Mouse (Mus musculus) right cerebral cortex, postnatal 10 days (tissue): ENCODE measurements around the gene Gpt2.
A peak's percentile ranks its signal among the peaks of the same experiment; 100 is the strongest.

Experiments used
- DNase-seq, 2 experiments: peaks; one replicate each; pipeline ENCODE4 v3.0.0; 2021; ENCODE audit warnings: low spot score in 2 of 2

Gpt2 gene

DNA sequence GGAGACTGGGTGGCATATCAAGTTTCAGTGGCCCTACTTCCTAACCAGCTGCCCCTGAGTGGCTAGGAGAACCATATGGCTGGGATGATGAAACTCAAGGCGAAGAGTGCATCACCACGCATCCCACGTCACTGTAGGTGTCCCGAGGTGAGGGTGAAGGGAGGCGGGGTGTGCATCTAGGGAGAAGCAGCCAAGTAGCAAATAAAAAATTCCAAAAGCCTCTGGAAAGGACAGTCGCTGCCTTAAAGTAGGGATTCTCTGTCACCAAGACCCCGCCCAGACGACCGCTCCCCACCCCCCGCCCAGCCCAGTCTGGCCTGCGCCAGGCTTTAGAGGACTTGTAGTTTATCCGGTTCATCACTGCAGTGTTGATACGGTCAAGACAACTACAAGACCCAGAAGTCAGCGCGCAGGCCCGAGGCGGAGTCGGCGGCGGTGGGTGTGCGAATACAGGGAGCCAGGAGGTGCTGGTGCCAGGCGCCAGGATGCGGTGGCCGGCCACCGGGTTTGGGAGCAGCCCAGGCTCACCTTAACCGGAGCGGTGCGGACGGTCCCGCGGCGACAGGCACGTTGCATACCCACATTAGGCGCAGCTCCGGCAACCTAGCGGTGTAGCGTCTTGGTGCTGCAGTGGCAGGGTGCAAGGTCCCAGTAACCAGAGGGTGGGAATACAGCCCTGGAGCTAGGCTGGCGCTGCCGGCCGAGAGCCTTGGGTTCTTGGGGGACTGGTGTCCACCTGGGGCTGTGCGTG, at the start of gene Gpt2:
TSS of gene Gpt2 (plus strand) at position 452 of the 751 bp plus-strand sequence.
- DNase-seq, result peak; percentile 97 to 98

- DNase-seq, result no peak
Measured at GRCm38 (mm10) chr8:85444092-85444491, 48.3 kb upstream of the Gpt2 start.

DNA sequence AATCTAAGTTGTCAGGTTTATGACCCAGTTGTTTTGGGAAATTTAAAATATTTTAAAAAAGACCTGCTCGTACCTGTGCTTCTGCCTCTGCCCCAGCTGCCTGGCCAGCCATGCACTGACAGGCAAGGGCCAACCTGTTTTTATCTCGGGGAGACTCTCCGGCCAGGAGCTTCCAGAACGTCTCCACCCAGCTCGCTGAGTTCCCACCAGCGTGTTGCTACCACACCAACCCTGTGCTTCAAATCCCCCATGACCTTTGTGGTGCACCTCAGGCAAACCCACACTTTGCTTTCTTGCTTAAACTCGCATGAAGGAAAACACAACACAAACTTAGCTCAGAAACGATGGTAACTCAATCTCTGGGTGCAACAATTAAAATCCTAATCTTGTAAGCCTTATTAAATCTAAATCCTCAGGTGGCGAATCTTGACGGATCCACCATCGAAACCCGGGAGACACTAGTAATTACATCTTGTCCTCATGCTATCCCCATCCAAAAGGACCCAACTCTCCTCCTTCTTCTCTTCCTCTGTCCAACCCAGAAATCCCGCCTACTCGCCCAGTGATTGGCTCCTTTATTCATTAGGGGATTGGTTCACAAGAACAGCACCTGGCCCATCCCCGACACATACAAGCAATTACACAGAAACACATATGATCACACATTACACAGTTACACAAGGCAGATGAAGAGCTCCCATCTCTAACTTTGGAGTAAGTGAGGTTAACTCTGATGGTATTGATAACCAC, 46.3 kb upstream of the Gpt2 start:
- no peak for DNase-seq

DNA sequence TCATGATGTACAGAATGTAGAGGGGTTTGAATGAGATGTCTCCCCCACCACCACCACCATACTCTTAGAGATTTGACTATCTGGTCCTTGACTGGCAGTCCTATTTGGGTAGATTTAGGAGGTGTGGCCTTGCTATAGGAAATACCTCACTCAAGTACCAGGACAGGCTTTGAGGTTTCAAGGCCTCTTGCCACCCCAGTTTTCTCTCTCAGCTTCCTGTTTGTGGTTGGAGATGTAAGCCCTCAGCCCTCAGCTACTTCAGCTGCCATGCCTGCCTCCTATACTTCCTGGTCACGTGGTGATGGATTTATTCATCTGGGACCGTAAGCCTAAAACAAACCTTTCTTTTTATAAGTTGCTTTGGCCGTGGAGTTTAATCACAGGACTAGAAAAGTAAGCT, 42.0 kb upstream of the Gpt2 start:
- DNase-seq, result no peak

GRCm38 (mm10) chr8:85452328-85452727, 40.0 kb upstream of the Gpt2 start:
- peak; percentile 32 to 67 for DNase-seq

DNA sequence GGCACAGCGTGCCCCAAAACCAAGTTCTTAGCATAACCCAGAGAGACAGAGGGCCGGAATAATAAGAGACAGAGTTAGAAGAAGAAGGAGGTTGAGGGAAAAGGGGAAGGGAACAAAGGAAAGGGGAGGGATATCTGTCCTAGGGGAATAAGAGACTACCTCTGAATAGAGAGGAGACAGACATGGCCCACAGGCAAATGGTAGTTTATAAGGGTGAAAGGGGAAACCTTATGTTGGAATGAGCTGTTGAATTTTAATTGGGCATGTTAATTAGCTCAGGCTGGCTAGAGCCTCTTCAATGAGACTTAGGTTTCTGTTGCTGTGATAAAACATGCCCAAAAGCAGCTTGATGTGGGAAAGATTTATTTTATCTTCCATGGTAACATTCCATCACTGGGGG, 39.1 kb upstream of the Gpt2 start:
- no peak for DNase-seq

DNA sequence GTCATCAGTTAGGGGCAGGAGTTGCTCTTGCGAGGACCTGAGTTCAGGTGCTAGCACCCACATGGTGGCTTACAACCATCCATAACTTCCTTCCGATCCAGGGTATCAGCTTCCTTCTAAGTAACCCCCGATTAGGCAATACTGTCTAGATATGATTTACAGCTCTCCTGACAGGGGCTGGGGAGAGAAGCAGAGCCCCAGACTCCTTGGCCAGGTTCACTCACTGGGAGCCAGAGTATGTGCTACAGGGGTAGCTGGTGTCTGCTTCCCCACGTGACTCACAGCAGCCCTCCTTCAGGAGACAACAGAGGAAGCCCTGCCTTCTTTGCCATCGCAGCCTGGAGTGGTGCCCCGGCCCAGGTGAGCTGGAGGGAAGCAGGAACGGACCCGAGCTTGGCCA, 37.6 kb upstream of the Gpt2 start:
- DNase-seq, result no peak

GRCm38 (mm10) chr8:85456536-85456935, 35.8 kb upstream of the Gpt2 start:
- peak; percentile 67 to 85 for DNase-seq

DNA sequence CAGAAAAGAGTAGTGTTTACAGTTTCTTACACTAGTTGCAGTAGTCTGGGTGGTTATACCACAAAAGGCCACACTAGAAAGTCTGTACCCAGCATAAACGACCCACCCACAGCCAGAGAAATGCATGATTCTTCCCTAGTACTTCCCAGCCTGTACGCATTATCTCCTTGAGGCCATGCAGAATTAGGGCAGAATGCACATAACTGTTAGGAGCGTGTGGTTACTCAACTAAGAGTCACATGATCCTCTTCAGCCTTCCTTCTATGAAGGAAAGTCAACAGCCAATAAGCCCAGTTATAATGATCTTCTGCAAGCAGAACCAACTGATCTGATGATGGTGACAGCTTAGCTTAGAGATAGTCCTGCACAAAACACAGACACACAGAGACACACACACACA, 32.8 kb upstream of the Gpt2 start:
- DNase-seq, result no peak

GRCm38 (mm10) chr8:85460804-85461203, 31.6 kb upstream of the Gpt2 start:
- peak in 1 of 2 experiments; percentile 38 for DNase-seq

GRCm38 (mm10) chr8:85461377-85461776, 31.0 kb upstream of the Gpt2 start:
- no peak for DNase-seq

DNA sequence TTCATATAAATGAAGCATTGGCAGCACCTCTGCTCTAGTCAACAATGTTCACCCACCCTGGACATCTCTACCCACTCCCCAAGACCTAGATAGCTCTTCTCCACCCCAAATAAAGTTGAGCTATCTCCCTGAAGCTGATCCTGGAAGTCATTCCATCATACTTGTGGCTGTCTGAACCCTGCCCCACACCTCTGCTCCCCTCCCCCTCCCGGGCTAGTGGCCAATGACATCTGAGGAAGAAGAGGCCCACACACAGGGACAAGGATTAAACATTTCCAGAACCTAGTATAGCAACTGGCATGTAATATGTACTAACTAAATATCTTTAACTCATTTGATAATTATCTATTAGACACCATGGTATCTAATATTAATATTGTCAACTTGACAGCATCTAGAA, 29.9 kb upstream of the Gpt2 start:
- no peak for DNase-seq

- no peak for DNase-seq
Measured at GRCm38 (mm10) chr8:85464316-85464715, 28.1 kb upstream of the Gpt2 start.

- DNase-seq, result no peak
Measured at GRCm38 (mm10) chr8:85466056-85466455, 26.3 kb upstream of the Gpt2 start.

DNA sequence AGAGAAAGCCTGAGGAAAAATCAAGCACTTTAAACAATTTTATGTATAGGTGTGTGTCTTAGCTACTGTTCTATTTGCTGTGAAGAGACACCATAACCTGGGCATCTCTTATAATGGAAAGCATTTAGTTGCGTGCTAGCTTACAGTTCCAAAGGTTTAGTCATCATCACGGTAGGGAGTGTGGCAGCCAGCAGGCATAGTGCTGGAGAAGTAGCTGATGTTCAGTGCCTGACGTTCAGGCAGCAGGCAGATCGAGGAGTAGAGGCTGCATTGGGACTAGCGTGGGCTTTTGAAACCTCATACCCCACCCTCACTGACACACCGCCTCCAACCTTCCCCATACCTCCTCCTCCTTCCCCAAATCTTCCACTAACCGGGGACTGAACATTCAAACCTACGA, 21.6 kb upstream of the Gpt2 start:
- no peak for DNase-seq

DNA sequence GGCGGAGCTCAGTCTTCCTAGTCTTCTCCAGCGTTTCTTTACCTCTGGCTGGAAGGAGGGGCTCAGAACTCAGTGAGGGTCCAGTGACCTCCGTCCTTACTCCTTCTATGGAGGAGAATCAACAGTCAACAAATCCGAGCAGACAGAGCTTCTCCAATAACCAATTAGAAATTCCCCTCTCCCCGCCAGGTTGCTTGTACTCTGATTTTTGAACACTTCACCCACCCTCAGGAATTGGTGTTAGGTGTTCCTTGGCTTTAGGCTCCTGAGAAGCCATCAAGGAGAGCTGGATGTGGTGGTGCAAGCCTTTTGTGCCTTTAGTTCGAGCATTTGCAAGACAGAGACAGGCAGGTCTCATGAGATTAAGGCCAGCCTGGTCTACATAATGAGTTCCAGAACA, 19.6 kb upstream of the Gpt2 start:
- no peak for DNase-seq

DNA sequence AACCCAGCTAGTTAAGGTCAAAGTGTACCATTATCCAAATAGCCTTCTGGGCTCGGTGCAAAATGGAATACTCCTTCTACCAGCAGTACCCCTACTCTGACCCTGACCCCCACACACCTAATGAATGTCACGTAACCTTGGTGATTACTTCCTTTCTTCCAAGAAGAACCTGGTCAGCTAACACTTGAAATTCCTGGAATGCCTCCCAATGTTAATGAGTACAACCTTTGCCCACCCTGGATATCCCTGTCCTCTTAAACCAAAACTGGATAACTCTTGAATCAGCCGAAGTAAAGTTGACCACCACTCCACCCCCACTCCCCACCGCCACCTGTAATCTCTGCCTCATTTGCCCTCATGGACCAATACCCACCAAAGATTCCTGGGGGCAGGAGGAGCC, 19.1 kb upstream of the Gpt2 start:
- no peak for DNase-seq

- DNase-seq, result no peak
Measured at GRCm38 (mm10) chr8:85474924-85475323, 17.5 kb upstream of the Gpt2 start.

DNA sequence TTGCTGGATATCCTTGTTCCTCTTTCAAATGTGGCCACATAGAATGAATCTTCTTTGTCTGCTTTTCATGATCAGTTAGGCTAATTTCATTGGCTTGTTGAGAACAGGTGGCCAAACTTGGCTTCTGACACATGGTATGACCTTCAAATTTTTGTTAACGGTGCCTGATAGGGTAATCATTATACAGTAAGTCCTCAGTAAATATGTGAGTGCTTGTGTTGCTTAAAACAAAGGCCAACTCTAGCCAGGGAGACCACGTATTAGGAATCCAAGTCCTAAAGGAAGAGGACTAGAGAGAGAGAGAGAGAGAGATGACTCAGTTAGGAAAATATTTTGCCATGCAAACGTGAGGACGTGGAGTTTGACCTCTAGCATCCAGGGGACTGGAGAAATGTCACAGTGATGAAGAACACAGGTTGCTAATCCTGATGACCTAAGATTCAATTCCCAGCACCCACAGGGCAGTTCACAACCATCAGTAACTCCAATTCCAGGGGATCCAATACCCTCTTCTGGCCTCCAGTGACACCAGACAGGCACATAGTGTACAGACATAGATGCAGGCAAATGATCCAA, 15.3 kb upstream of the Gpt2 start:
- no peak for DNase-seq

- DNase-seq, result no peak
Measured at GRCm38 (mm10) chr8:85478397-85478796, 14.0 kb upstream of the Gpt2 start.

- no peak for DNase-seq
Measured at GRCm38 (mm10) chr8:85479710-85480109, 12.7 kb upstream of the Gpt2 start.

GRCm38 (mm10) chr8:85481900-85482299, 10.5 kb upstream of the Gpt2 start:
- DNase-seq, result peak; percentile 48 to 63

DNA sequence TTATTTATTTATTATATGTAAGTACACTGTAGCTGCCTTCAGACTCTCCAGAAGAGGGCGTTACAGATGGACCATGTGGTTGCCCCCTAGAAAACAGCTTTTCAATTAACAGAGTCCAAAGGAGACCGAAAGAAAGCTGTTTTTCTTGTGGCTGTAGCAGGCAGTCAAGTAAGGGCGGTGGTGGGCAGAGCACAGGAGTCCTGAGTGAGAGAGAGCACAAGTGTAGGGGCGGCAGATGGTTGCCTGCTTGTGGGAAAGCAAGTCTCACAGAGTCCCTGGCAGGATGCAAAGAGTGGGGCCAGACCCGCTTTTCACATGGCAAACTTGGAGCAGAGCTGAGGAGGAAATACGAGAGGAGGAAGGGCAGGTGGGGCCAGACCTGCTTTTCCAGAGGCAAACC, 9.9 kb upstream of the Gpt2 start:
- peak in 1 of 2 experiments; percentile 38 for DNase-seq
